9 mouse cellular contexts compared by ENCODE assay signal in genomic region chr15:99030585-99031387, GRCm38 (mm10). TPM values are rescaled to one million over a fixed set of nuclear protein-coding genes. Genes with fewer than 3 reads are reported as not detected.
A peak's percentile ranks its signal among the peaks of the same experiment; 100 is the strongest.
DNase-seq lines count a peak whose midpoint lies in the region; ATAC-seq and TF ChIP-seq lines count a peak whose summit lies in the region.
"Had no signal": no experiment of that assay in that cellular context is flagged by ENCODE, and none has a peak within 500 bp of the region (broad histone marks: within the 10 kb centered on the region; RNA-seq: fewer than 3 reads in every experiment).

No protein-coding gene starts in this region.

- peak; percentile 46 for DNase-seq in G1E (ENCODE audit: low spot score)
- peak; percentile 66 to 87 for DNase-seq in kidney, postnatal 25 days
- peak; percentile 51 for DNase-seq in splenic B cell, adult 2 months (ENCODE audit: low read depth, low spot score)

- 0 out of 2 replicates have a peak, but pooled peaks have one; percentile 28 for TF ChIP-seq POLR2A in bone marrow macrophage, adult 2 months (IDR thresholded peaks at IDR 0.05; ENCODE audit: borderline replicate concordance, low read depth, low read length)

- peak overlapping the region; percentile 85 for H3K9ac ChIP-seq in heart, embryonic 13.5 days

- 6% methylated on average over 26 of the region's 26 CpGs for WGBS in heart, embryonic 13.5 days

- TF ChIP-seq CTCF in G1E (IDR thresholded peaks at IDR 0.05; ENCODE audit: low read depth, low read length) = no peak
- TF ChIP-seq CTCF in bone marrow macrophage, adult 2 months (IDR thresholded peaks at IDR 0.05; ENCODE audit: low read depth, low read length) = no peak

- peaks cover 35% of the 10 kb centered on the region for H3K36me3 ChIP-seq in G1E (replicated peaks)
- H3K36me3 ChIP-seq in heart, embryonic 13.5 days = peaks cover 14% of the 10 kb centered on the region
- H3K36me3 ChIP-seq in megakaryocyte, embryonic 14.5 days (replicated peaks; ENCODE audit: low read length) = peaks cover 31% of the 10 kb centered on the region
- peaks cover 6% of the 10 kb centered on the region for H3K36me3 ChIP-seq in splenic B cell, adult 2 months (ENCODE audit: control insufficient read depth, insufficient read depth, low read length, poor library complexity, severe bottlenecking)

- no peaks in the 10 kb centered on the region for H3K27me3 ChIP-seq in G1E (ENCODE audit: insufficient read depth, low read length)
- no peaks in the 10 kb centered on the region for H3K27me3 ChIP-seq in heart, embryonic 13.5 days (replicated peaks)
- H3K27me3 ChIP-seq in megakaryocyte, embryonic 14.5 days (replicated peaks) = no peaks in the 10 kb centered on the region
- no peaks in the 10 kb centered on the region for H3K27me3 ChIP-seq in splenic B cell, adult 2 months (ENCODE audit: control insufficient read depth, insufficient read depth, low read length, poor library complexity, severe bottlenecking)

- H3K9me3 ChIP-seq in G1E (replicated peaks) = no peaks in the 10 kb centered on the region
- H3K9me3 ChIP-seq in heart, embryonic 13.5 days = no peaks in the 10 kb centered on the region
- H3K9me3 ChIP-seq in megakaryocyte, embryonic 14.5 days = no peaks in the 10 kb centered on the region

- H3K4me2 ChIP-seq in heart, embryonic 13.5 days = peak overlapping the region; percentile 79

- peaks cover 30% of the 10 kb centered on the region for H3K4me1 ChIP-seq in G1E (ENCODE audit: insufficient read depth, low read depth, low read length)
- H3K4me1 ChIP-seq in bone marrow macrophage, adult 2 months (ENCODE audit: control insufficient read depth, insufficient read depth, low read length) = peaks cover 20% of the 10 kb centered on the region
- peaks cover 48% of the 10 kb centered on the region for H3K4me1 ChIP-seq in heart, embryonic 13.5 days
- H3K4me1 ChIP-seq in megakaryocyte, embryonic 14.5 days = peaks cover 53% of the 10 kb centered on the region

- ATAC-seq in G1E (ENCODE audit: extremely low read depth, insufficient number of reproducible peaks, low FRiP score, poor library complexity, severe bottlenecking) = peak; percentile 19; the same call in 1 of the 2 replicates
- ATAC-seq in heart, embryonic 13.5 days (ENCODE audit: extremely low read depth, insufficient number of reproducible peaks, low FRiP score, low TSS enrichment) = peak; percentile 65
- no peak for ATAC-seq in frontal cortex, adult (ENCODE audit: low TSS enrichment)
- no peak for ATAC-seq in inflammation-experienced regulatory T-cells, adult 6 months

- peak overlapping the region; percentile 87 for H3K4me3 ChIP-seq in G1E (ENCODE audit: low read depth, low read length)
- H3K4me3 ChIP-seq in bone marrow macrophage, adult 2 months (ENCODE audit: insufficient read depth, low read length) = peak overlapping the region; percentile 82
- H3K4me3 ChIP-seq in heart, embryonic 13.5 days = peak overlapping the region; percentile 70
- peak overlapping the region; percentile 96 for H3K4me3 ChIP-seq in megakaryocyte, embryonic 14.5 days (replicated peaks)

- H3K27ac ChIP-seq in bone marrow macrophage, adult 2 months (ENCODE audit: insufficient read depth, low read depth, low read length) = peak overlapping the region; percentile 92
- peak overlapping the region; percentile 91 for H3K27ac ChIP-seq in heart, embryonic 13.5 days (replicated peaks)

RNA-seq across cellular contexts. Expression of gene Tuba1c, which starts 1.1 kb away (rescaled TPM):
- total RNA-seq in G1E (2014; fragmentation: Nextera tagmentation) (856 and 1,023 TPM in 2 replicates), G1E (2017) (252 and 273 TPM in 2 replicates)
- 47.1 and 72.7 TPM in 2 replicates for polyA plus RNA-seq in G1E (2012)
- 134 and 173 TPM in 2 replicates for polyA plus RNA-seq in bone marrow macrophage, adult 2 months (2012; ENCODE audit: insufficient read depth, insufficient read length, missing spikeins)
- polyA plus RNA-seq in heart, embryonic 13.5 days (2015; fragmentation: Nextera tagmentation; extraction: Ambion mirVana) = 150 and 158 TPM in 2 replicates
- polyA plus RNA-seq in megakaryocyte, embryonic 14.5 days (2012; ENCODE audit: insufficient read depth, low replicate concordance) = 62.0 and 103 TPM in 2 replicates
- polyA plus RNA-seq in inflammation-experienced regulatory T-cells, adult 6 months (2017; shearing (Covaris generic)) = 100 to 1,000 TPM in 1 of 3 experiments, 10 to 100 TPM in 2; 70.4 to 203 (median 83.7) TPM

RNA-seq across cellular contexts. Expression of gene Prph, which starts 24.2 kb away (rescaled TPM):
- total RNA-seq in G1E (2014; fragmentation: Nextera tagmentation) (not detected in 2 replicates), G1E (2017) (not detected in 2 replicates)
- polyA plus RNA-seq in G1E (2012) = not detected in 2 replicates
- polyA plus RNA-seq in bone marrow macrophage, adult 2 months (2012; ENCODE audit: insufficient read depth, insufficient read length, missing spikeins) = not detected in 2 replicates
- 0.56 and 1.7 TPM in 2 replicates for polyA plus RNA-seq in heart, embryonic 13.5 days (2015; fragmentation: Nextera tagmentation; extraction: Ambion mirVana)
- polyA plus RNA-seq in megakaryocyte, embryonic 14.5 days (2012; ENCODE audit: insufficient read depth, low replicate concordance) = not detected in 2 replicates
- not detected for polyA plus RNA-seq in inflammation-experienced regulatory T-cells, adult 6 months (2017; shearing (Covaris generic))

RNA-seq across cellular contexts. Expression of gene Troap, which starts 43.6 kb away (rescaled TPM):
- total RNA-seq in G1E (2014; fragmentation: Nextera tagmentation) (58.2 and 59.0 TPM in 2 replicates), G1E (2017) (22.3 and 22.8 TPM in 2 replicates)
- 71.0 and 73.9 TPM in 2 replicates for polyA plus RNA-seq in G1E (2012)
- polyA plus RNA-seq in bone marrow macrophage, adult 2 months (2012; ENCODE audit: insufficient read depth, insufficient read length, missing spikeins) = 15.6 and 18.3 TPM in 2 replicates
- 27.1 and 27.8 TPM in 2 replicates for polyA plus RNA-seq in heart, embryonic 13.5 days (2015; fragmentation: Nextera tagmentation; extraction: Ambion mirVana)
- 27.8 and 75.4 TPM in 2 replicates for polyA plus RNA-seq in megakaryocyte, embryonic 14.5 days (2012; ENCODE audit: insufficient read depth, low replicate concordance)
- polyA plus RNA-seq in inflammation-experienced regulatory T-cells, adult 6 months (2017; shearing (Covaris generic)) = 1 to 10 TPM in 2 of 3 experiments, under 1 TPM in 1; 0.92 to 9.3 (median 1.1) TPM

RNA-seq across cellular contexts. Expression of gene C1ql4, which starts 56.8 kb away (rescaled TPM):
- total RNA-seq in G1E (2014; fragmentation: Nextera tagmentation) (not detected in 2 replicates), G1E (2017) (not detected in 2 replicates)
- polyA plus RNA-seq in G1E (2012) = not detected in 2 replicates
- not detected in 2 replicates for polyA plus RNA-seq in bone marrow macrophage, adult 2 months (2012; ENCODE audit: insufficient read depth, insufficient read length, missing spikeins)
- polyA plus RNA-seq in heart, embryonic 13.5 days (2015; fragmentation: Nextera tagmentation; extraction: Ambion mirVana) = 0.16 and 0.25 TPM in 2 replicates
- not detected in 2 replicates for polyA plus RNA-seq in megakaryocyte, embryonic 14.5 days (2012; ENCODE audit: insufficient read depth, low replicate concordance)
- polyA plus RNA-seq in inflammation-experienced regulatory T-cells, adult 6 months (2017; shearing (Covaris generic)) = not detected
- total RNA-seq: heart, postnatal 10 days had no signal

Comparison
In these comparisons a context has a peak if more than half of its experiments do, and no peak if none do; other contexts are left out.
1. ATAC-seq: peak in G1E (single experiment) and heart, embryonic 13.5 days (single experiment); none in frontal cortex, adult (single experiment) and inflammation-experienced regulatory T-cells, adult 6 months (single experiment).
2. Peak in every context shown above with its lines, with median percentiles within 50 percentile points of each other: DNase-seq and H3K4me3 ChIP-seq.